Mouse (Mus musculus): ENCODE data around the gene Mrpl41. TPM values are rescaled to one million over a fixed set of nuclear protein-coding genes. Genes with fewer than 3 reads are reported as not detected.

Gene Mrpl41
- polyA plus RNA-seq, 1 experiment from 2014 or later = 118 TPM

- Histone ChIP-seq H3K9me3 (ENCODE audit: low read length) (no peaks in the 10 kb centered on the region), H3K36me3 (ENCODE audit: insufficient read depth, low read length) (no peaks in the 10 kb centered on the region), H3K27ac (ENCODE audit: low read length) (no peak overlapping the region), H3K9ac (replicated peaks; ENCODE audit: low read length) (no peak overlapping the region), H3K4me1 (ENCODE audit: insufficient read depth, low read length) (peaks cover 6% of the 10 kb centered on the region), H3K4me3 (ENCODE audit: low read length) (no peak overlapping the region), H3K27me3 (ENCODE audit: insufficient read depth, low read length) (no peaks in the 10 kb centered on the region), H3K4me2 (replicated peaks; ENCODE audit: low read depth, low read length) (no peak overlapping the region)
- no peak for ATAC-seq (ENCODE audit: low FRiP score, low TSS enrichment)
- WGBS = 81% methylated on average over 8 of the region's 8 CpGs
These were observed 49.6 kb downstream of the Mrpl41 start for GRCm38 (mm10) chr2:24925284-24925683.

Small RNA genes lying within 50 kb of the gene (microRNA-seq; reads per million reads assigned to microRNA genes)
- not detected for gene Gm22875

Other genes starting within 250 kb of the Mrpl41 start
- gene Cacna1b, start 211.9 kb downstream of the Mrpl41 start, polyA plus RNA-seq (2015; fragmentation: Nextera tagmentation; extraction: Ambion mirVana) = 0.35 and 1.0 TPM in 2 replicates
- 87.7 and 91.7 TPM in 2 replicates for gene Ehmt1, start 55.5 kb downstream of the Mrpl41 start, polyA plus RNA-seq (2015; fragmentation: Nextera tagmentation; extraction: Ambion mirVana)
- 63.3 and 63.5 TPM in 2 replicates for gene Arrdc1, start 39.8 kb downstream of the Mrpl41 start, polyA plus RNA-seq (2015; fragmentation: Nextera tagmentation; extraction: Ambion mirVana)
- gene Zmynd19, start 25.3 kb downstream of the Mrpl41 start, polyA plus RNA-seq (2015; fragmentation: Nextera tagmentation; extraction: Ambion mirVana) = 4.2 and 7.9 TPM in 2 replicates
- 29.8 and 32.3 TPM in 2 replicates for gene Dph7, start 12.7 kb downstream of the Mrpl41 start, polyA plus RNA-seq (2015; fragmentation: Nextera tagmentation; extraction: Ambion mirVana)
- gene Pnpla7, start 935 bp upstream of the Mrpl41 start, polyA plus RNA-seq (2015; fragmentation: Nextera tagmentation; extraction: Ambion mirVana) = 8.4 and 8.7 TPM in 2 replicates
- 101 and 103 TPM in 2 replicates for gene Nsmf, start 79.3 kb upstream of the Mrpl41 start, polyA plus RNA-seq (2015; fragmentation: Nextera tagmentation; extraction: Ambion mirVana)
- gene Entpd8, start 105.2 kb upstream of the Mrpl41 start, polyA plus RNA-seq (2015; fragmentation: Nextera tagmentation; extraction: Ambion mirVana) = 8.6 and 10.0 TPM in 2 replicates
- gene Noxa1, start 120.1 kb upstream of the Mrpl41 start, polyA plus RNA-seq (2015; fragmentation: Nextera tagmentation; extraction: Ambion mirVana) = 0.39 and 0.65 TPM in 2 replicates
- 18.4 and 18.8 TPM in 2 replicates for gene Nrarp, start 205.7 kb upstream of the Mrpl41 start, polyA plus RNA-seq (2015; fragmentation: Nextera tagmentation; extraction: Ambion mirVana)
- gene Tor4a, start 221.8 kb upstream of the Mrpl41 start, polyA plus RNA-seq (2015; fragmentation: Nextera tagmentation; extraction: Ambion mirVana) = 16.0 and 16.8 TPM in 2 replicates
- 131 and 138 TPM in 2 replicates for gene Nelfb, start 236.4 kb upstream of the Mrpl41 start, polyA plus RNA-seq (2015; fragmentation: Nextera tagmentation; extraction: Ambion mirVana)
- gene Stpg3, start 239.5 kb upstream of the Mrpl41 start, polyA plus RNA-seq (2015; fragmentation: Nextera tagmentation; extraction: Ambion mirVana) = 0.54 and 0.82 TPM in 2 replicates
- gene Fam166a, start 243.6 kb upstream of the Mrpl41 start, polyA plus RNA-seq (2015; fragmentation: Nextera tagmentation; extraction: Ambion mirVana) = 0.37 TPM in 1 of 2 replicates, not detected in the other
- gene Tubb4b, start 249.6 kb upstream of the Mrpl41 start, polyA plus RNA-seq (2015; fragmentation: Nextera tagmentation; extraction: Ambion mirVana) = 627 and 671 TPM in 2 replicates